Mouse (Mus musculus) c-Kit-positive CD71-positive TER-119-positive erythroid progenitor cells, embryonic 14.5 days (primary cell): Measurements from ENCODE around the gene Fam129c.
A peak's percentile ranks its signal among the peaks of the same experiment; 100 is the strongest.

ENCODE experiments used
- DNase-seq: peaks from one replicate; pipeline ENCODE4 v3.0.0-alpha.2; 2013; ENCODE audit warnings: low spot score

Gene Fam129c

DNA sequence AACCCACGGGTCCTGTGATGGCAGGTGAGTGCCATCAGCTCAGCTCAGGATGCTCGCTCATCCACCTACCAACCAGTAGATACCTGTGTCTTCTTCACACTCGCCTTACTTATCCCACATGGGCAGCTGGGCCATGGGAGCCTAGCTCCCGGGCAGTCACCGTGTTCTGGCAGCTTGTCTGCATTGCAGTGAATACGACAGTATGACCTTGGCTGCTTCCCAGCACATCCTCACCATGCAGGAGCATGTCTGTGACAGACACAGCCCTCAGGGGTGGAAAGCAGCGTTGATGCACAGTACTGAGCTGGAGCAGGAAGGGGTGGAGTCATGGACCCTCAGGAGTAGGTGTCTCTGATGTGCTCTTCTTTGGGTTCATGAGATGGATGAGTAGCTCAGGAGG lies 23.0 kb upstream of the Fam129c start:
- DNase-seq = no peak

DNA sequence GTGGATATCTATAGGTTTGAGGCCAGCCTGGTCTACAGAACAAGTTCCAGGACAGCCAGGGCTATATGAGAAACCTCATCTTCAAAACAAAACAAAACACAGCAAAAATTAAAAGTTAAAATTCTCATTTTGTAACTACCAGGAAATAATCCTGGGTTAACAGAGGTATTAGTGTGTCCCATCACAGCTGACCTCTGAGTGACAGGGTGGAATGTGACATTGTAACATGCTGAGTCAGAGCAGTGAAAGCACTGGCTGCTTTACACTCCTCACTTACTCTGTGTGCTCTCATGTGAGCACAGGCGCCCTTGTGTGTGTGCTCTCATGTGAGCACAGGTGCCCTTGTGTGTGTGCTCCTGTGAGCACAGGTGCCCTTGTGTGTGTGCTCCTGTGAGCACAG lies 22.4 kb upstream of the Fam129c start:
- DNase-seq = no peak

DNA sequence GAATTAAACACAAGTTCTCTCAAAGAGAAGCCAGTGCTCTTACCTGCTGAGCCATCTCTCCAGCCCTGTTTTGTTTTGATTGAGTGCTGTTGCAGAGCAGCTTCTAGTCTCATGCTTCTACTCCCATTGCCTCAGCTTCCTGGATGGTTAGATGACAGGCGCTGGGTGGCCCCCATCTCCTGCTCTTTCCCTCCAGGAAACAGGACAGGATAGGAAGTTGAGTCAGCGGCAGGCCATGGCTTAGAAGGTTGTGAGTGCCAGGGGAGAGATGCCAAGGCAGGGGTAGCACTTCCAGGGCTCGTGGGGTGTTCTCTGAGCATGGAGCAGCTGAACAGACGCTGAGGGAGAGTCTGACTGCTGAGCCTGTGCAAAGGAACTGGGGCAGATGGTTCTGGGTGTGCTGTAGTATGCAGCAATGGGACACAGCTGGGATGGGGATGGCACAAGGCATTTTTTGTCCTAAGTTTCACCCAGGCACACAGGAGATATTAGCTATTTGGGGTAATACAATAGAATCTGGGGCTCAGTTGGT lies 19.5 kb upstream of the Fam129c start:
- no peak for DNase-seq

DNA sequence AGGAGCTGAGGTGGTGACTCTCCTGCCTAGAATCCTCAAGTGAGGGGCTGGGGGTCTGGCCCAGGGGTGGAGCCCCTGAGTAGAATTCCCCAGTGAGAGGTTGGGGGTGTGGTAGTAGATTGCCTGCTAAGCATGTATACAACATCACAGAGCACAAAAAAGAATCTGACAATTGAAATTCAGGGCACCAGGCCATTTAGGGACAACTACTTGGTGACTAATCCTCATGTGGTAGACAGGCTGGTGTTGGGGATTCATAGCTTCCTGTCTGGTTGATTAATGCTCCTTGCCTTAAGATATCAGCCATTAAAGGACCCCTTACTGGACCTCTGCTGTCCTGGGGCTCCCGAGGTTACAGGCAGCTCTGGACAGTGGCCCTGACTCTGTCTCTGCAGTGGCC lies 18.4 kb upstream of the Fam129c start:
- DNase-seq = no peak

DNA sequence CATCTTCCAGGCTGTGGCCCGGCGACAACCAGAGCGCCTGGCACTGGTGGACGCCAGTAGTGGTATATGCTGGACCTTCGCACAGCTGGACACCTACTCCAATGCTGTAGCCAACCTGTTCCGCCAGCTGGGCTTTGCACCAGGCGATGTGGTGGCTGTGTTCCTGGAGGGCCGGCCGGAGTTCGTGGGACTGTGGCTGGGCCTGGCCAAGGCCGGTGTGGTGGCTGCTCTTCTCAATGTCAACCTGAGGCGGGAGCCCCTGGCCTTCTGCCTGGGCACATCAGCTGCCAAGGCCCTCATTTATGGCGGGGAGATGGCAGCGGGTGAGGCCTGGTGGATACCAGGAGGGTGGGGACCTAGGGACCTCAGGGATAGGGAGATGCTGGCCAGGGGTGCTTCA lies 18.0 kb upstream of the Fam129c start:
- DNase-seq = no peak

DNA sequence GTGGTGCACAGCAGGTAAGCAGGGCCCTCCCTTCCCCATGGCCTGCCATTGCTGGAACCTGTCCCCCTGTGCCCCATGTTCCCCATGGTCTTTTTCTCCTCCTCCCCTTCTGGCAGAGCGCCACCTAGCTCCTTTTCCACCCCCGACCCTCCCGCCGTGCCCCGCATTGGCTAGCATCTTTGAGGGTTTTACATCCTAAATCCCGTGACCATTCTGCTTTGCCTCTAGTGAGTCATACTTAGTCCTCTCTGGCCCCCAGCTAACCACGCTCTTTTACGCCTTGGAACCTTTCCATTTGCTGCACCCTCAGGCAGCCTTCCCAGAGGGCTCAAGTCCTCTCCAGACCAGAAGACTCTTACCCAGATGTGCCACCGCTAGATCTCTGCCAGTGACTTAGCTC lies 17.2 kb upstream of the Fam129c start:
- no peak for DNase-seq

DNA sequence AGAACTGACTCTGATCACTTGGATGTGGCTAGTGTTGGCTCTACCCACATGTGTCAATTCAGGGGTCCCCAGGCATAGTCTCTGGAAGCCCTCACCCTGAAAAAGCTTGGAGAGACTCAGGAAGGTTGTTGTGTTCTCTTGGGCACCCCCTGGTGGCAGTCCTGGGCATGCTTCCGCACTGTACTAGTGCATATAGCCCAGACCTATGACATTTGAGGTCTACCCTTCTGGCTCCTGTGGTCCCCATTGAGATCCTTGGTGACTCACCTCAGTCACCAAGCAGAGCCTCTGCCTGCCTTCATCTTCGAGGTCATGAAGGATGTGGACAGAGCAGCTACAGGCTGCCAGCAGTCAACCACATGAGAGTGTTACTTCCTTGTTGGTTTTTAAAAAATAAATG lies 10.6 kb upstream of the Fam129c start:
- DNase-seq = no peak

DNA sequence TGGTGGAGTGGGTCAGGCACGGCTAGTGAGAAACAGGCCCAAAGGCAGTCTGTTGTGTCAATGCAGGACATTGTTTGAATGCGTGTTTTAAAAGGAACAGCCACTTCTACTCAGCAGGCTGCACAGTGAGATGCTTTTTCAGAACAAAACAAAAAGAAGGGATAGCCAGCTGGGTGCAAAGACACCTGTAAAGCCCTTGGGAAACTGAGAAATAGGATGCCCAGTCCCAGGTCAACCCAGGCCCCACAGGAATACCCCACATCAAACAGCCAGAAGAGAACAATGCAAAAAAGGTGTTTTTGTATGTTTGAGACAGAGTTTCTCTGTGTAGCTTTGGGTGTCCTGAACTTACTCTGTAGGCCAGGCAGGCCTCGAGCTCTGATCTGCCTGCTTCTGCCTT lies 8.7 kb upstream of the Fam129c start:
- no peak for DNase-seq

DNA sequence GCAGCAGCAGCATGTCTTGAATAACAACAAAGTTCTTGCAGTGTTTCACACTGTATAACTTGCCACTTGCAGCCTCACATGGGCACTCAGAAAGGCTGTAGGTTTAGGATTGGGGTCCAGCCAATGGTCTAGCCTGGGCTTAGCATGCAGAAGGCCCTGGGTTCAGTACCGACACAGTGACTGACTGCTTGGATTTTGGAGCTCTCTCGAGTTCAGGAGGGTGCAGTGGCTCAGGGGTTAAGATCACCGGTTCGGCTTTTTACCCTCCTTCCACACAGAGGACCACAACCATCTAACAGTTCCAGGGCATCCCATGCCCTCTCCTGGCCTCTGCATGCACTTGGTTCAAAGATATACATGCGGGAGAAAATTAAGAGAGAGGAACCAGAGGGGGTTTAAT lies 6.4 kb upstream of the Fam129c start:
- no peak for DNase-seq

DNA sequence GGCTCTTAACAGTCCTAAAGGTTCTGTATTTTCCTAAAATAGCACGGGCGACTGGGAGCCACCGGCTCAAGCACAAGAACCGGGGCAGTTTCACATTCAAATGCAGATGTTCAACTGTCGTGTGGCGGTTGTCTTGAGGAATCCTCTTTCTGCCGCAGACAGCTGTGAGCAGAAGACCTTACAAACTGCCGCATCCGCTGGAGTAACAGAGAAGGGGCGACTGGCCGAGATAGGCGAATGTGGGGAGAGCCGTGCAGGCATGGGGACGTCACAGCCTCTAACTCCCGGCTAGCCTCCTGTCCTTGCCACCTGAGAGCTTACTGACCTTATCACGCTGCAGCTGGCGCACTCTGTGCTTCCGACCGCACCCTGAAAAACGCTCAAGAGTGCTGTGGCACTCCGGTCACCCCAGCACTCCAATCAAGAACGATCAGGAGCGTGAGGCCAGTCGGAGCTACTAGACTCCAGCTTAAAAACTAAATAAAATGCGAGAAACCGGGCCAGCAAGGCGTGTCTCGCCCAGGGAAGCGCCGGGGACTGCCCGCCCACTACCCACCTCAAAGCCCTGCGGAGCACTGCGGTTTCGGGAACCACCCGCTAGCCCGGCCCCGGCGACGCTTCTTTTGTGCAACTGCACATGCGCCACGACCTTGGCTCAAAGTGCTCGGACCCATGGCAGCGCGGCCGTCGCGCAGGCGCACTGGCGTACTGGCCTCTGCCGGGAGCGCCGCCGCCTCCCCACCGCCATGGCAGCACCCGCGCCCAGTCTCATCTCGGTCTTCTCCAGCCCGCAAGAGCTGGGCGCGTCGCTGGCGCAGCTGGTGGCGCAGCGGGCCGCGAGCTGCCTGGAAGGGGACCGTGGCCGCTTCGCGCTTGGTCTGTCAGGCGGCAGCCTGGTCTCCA lies 5.7 kb upstream of the Fam129c start, which contains the start of gene Pgls:
TSS of gene Pgls (plus strand) at position 706 of the 903 bp plus-strand sequence.
- DNase-seq = peak; percentile 89

DNA sequence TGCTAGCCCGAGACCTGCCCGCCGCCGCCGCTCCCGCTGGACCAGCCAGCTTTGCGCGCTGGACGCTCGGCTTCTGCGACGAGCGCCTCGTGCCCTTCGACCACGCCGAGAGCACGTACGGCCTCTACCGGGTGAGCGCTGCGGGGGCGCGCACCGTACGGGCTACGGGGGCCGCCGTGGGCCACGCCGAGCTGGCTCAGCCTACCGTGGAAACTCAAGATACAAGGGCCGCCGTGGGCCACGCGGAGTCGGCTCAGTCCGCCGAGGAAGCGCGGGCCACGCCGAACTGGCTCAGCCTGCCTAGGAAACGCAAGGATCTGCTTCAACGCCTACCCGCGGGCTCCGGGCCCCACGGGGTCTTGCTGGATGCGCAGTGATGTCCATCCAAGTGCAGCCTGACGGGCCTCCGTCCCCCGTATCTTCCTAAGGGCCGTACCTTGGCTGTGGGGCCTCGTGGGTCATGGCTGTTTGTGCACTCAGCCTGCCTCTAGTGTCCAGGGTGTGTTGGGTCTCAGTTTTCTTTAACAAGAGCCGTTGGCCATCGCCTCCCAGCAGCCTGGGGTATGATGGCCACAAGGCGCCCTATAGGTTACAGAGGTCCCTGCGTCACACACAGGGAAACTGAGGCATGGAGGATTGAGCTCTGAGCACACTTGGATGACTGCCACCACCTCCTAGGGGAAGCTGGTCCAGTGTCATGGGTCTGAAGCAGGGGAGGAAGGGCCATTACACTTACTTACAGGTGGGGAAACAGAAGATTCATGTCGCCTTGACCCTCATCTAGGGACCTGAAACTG lies 4.9 kb upstream of the Fam129c start:
- no peak for DNase-seq

DNA sequence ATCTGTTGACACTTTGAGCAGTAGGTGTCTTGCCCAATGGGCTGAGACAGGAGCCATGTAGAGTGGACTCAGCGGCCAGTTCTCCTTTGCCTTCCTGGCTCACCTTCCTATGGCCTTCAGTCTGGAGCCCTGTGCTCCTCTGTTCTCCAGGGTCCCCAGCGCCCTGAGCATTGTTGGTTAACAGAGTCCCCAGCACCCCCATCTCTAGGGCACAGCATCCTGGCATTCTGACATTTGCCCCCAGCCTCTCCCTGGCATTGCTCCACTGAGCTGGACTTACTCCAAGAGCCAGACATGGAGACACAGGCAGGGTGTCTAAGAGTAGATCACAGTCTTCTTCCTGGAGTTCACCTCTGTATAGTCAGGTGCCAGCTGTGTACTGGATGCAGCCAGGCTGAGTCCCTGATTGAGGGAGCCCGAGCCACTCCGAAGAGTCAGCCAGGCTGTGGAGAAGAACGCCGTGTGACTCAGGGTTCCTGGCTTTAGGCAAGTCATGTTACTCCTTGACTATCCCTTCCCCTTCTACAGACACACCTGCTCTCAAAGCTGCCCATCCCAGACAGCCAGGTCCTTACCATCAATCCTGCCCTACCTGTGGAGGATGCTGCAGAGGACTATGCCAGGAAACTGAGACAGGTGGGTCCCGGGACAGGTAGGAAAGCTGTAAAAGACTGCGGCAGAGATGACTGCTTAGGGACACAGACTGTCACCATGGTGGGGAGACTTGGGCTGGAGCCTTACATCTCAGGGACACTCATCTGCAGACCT lies 3.7 kb upstream of the Fam129c start:
- no peak for DNase-seq

DNA sequence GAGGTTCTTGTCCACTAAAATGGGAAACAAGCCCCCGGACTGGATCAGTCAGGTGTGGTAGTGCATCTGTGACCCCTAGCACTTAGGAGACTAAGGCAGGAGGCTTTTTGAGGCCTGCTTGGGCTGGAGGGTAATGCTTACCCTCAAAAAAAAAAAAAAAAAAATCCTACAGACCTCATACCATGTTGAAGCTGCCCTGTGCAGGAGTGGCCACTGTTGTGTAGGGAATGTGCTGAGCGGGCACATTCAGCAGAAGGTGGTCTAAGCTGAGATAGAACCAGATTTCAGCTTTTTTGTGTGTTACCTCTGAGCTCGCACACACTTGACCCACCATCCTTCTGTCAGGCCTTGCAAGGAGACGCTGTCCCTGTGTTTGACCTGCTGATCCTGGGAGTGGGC lies 3.1 kb upstream of the Fam129c start:
- DNase-seq = no peak

DNA sequence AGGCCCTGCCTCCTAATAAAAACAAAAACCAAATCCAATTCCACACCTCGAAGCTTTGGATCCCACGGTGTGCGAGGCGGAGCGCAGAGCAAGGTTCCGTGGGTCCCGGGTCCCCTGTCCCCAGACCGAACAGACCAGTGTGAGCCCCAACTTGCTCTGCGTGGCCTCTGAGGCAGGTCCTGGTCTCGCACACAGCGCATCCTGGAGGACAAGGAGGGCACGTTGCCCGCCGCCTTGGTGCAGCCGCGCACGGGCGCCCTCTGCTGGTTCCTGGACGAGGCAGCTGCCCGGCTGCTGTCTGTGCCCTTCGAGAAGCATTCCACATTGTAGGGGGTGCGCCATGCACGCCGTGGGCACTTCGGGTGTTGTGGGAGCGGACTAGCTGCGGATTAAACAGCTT lies 1.6 kb upstream of the Fam129c start:
- DNase-seq = peak; percentile 75

DNA sequence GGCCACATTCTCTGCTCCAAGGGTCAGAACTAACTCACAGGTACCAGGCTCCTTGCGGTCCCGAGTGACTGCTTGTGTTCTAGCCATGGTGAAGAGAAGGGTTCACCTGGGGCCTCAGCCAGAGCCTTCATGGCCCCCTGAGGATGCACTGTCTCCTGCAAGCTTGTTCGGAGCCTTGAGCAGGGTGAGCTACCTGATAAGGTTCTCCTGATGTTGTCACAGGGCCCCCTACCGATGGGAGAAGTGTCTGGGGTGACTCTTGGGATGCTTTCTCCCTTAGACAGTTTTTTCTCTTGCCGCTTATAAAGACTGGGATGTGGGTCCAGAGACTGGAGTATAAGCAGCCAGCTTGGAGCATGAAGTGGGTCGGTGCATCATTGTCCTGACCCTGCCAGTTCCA lies 1.1 kb upstream of the Fam129c start:
- DNase-seq = no peak

DNA sequence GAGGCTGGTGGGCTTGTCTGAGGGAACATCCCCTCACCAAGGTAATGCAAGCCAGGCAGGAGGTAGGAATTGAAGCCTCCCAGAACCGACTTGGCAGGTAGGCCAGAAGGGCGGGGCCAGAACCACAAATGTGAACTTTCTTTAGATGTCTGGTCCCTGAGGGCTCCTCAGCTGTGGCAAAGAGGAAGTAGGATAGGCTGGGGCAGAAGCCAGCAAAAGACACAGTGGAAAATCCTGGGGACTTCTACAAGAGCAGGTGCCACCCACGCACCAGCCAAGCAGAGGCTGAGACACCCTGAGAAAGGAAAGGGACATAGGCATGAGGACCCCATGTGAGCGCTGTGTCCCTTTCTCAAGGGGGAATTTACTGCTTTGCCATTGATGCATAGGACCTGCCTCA lies 650 bp upstream of the Fam129c start:
- DNase-seq = no peak

DNA sequence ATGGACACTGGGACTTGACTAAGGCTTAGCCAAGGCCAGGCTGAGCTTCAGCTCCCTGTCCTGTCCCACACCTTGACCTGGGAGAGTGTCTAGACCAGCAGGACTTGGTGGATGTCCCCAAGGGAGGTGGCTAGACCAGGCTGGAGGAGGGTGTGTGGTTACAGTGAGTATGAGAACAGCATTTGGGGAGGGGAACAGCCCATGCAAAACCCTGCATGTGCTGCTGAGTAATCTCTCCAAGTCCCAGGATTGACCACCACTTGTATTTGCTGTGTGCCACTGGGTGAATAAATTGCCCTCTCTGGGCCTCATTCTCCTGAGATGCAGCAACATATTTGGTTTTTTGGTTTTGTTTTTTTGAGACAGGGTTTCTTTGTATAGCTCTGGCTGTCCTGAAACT lies 927 bp downstream of the Fam129c start:
- DNase-seq = no peak

DNA sequence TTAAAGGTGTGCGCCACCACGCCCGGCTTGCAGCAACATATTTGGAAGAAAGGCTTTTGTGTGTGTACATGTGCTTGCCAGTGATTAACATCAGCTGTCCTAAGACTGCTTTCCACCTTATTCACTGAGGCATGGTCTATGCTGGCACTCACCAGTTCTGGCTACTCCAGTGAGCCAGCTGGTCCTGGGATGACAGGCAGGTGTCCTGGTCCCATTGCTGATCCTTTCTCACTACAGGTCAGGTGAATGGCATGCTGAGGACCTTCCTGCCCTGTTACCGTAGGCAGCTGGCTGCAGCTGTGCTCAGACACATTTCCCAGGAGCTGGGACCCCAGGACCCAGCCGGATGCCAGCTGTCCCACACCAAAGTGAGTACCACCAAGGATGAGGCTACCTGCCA lies 1.4 kb downstream of the Fam129c start:
- no peak for DNase-seq

DNA sequence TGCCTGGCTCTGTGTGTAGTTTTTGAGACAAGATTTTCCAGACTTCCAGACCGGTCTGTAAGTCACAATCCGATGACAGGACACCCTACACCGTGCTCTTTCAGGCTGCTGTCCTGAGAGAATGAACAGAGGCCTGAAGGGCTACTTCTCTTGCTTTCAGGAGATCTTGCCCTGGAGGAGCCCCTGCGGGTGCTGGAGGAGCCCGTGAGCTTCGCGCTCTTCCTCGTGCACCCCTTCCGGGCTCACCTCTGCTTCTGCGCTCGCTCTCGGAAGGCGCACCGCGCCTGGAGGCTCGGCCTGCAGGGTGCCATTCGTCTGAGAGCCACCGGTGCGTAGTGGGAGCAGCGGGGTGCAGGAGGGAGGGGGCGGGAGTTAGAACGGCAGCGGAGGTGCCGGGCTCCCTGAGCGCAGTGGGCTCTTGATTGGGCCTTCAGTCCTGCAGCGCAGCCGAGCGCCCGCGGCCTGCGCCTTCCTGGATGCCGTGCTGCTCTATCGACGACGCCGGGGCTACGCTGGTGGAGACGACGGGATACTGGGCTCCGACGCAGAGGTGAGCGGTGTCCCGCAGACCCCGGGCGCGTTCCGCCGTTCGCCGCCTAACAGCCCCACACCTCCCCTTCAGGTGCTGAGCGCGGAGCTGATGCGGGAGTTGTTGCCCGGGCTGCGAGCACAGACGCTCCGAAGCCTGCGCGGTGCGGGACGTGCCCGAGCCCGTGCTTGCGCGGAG lies 4.7 kb downstream of the Fam129c start:
- DNase-seq = no peak

DNA sequence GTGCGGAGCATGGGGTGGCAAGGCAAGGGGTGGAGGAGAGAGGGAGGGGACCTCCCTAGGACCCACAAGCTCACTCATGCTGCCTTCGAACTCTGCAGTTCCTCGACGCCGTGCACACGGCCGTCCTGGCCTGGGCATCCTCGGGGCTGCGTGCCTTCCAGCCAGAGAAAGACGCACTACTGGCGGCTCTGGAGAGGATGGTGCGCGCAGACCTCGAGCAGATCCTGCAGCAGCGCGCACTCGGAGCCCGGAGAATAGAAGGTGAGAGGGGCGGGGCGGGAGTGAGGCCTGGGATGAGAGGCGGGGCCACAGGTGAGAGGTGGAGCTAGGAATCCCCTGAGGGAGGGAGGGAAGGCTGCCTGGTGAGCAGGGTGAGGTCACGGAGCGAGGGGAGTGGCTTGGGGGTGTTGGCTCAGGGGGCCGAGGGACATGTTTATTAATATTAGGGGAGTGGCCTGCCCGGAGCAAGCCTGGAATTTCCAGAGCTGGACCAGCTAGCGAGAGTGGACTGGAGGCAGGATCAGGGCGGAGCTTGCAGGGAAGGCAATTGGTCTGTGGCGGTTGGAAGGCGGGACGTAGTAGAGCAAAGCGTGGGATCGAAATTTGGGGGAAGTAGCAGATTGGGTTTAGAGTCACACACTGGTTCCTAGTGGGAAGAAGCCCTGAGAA lies 5.4 kb downstream of the Fam129c start:
- no peak for DNase-seq

DNA sequence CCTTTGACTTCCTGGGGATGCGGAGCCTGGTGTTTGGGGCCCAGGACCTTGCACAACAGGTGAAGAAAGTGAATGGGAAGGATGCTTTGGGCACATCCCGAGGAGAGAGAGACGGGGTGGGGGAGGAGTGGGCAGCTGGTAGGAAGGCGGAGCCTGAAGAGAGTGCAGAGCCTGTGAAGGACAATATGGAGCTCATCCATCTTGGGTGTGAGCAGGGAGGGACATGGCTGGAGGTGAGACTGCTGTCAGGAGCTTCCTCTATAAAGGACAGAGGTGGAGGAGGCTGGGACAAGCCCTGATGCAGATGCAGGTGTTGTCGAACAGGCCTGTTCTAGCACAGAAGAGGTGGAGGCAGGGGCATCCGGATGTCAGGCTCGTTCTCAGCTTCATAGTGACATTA lies 6.6 kb downstream of the Fam129c start:
- no peak for DNase-seq
